Mouse (Mus musculus): ENCODE measurements around the gene Cacna2d4. TPM values are rescaled to one million over a fixed set of nuclear protein-coding genes. Genes with fewer than 3 reads are reported as not detected.

Gene Cacna2d4
- total RNA-seq, 2 experiments from 2014 or later, result 0.86 to 1.0 TPM

Other genes starting within 250 kb of the Cacna2d4 start
- gene Dcp1b, start 61.3 kb upstream of the Cacna2d4 start, total RNA-seq (2021), result 1 to 10 TPM; 4.2 to 4.3 TPM
- gene Cacna1c, start 40.1 kb upstream of the Cacna2d4 start, total RNA-seq (2021), result 1 to 10 TPM; 3.6 to 4.9 TPM
- gene Lrtm2, start 94.2 kb downstream of the Cacna2d4 start, total RNA-seq (2021), result under 1 TPM; 0.07 to 0.74 TPM
- gene Adipor2, start 181.2 kb downstream of the Cacna2d4 start, total RNA-seq (2021), result 10 to 100 TPM; 53.0 to 60.4 TPM
- 10 to 100 TPM in 1 of 2 experiments, 1 to 10 TPM in 1; 9.2 to 11.1 TPM for gene Fbxl14, start 243.1 kb downstream of the Cacna2d4 start, total RNA-seq (2021)